Mouse (Mus musculus) CH12.LX (cell line): Measurements from ENCODE around the gene 1700129C05Rik.

Experiments
- BHLHE40 ChIP-seq: IDR thresholded peaks from 2 replicates; pipeline ENCODE4 v1.6.1; 2011; ENCODE audit warnings: mild to moderate bottlenecking, low read depth, low read length, improper control_type of control experiment
- CHD1 ChIP-seq: IDR thresholded peaks from 2 replicates; pipeline ENCODE4 v1.6.1; 2012; ENCODE audit warnings: low read depth, low read length, improper control_type of control experiment, inconsistent platforms
- CTCF ChIP-seq, 2 experiments: IDR thresholded peaks in 1 of 2; conservative IDR thresholded peaks in 1 of 2; 2 replicates each; pipeline ENCODE4 v1.5.1; 2011 to 2012; ENCODE audit warnings: low read depth in 2 of 2, low read length in 2 of 2, improper control_type of control experiment in 1 of 2, inconsistent platforms in 1 of 2, mild to moderate bottlenecking in 1 of 2, moderate library complexity in 1 of 2
- EP300 ChIP-seq: IDR thresholded peaks from 2 replicates; pipeline ENCODE4 v1.6.1; 2011; ENCODE audit warnings: low read length, improper control_type of control experiment
- HCFC1 ChIP-seq: IDR thresholded peaks from 2 replicates; pipeline ENCODE4 v1.6.1; 2012; ENCODE audit warnings: low read depth, mild to moderate bottlenecking, inconsistent platforms, low read length, improper control_type of control experiment
- MAFK ChIP-seq: IDR thresholded peaks from 2 replicates; pipeline ENCODE4 v1.6.1; 2011; ENCODE audit warnings: low read length, improper control_type of control experiment; ENCODE audit not compliant: insufficient replicate concordance
- PAX5 ChIP-seq: IDR thresholded peaks from 2 replicates; pipeline ENCODE4 v1.6.1; 2012; ENCODE audit warnings: low read length, inconsistent platforms, mixed read lengths
- POLR2A ChIP-seq: IDR thresholded peaks from 2 replicates; pipeline ENCODE4 v1.6.1; 2011; ENCODE audit warnings: low read depth, mild to moderate bottlenecking, improper control_type of control experiment, low read length
- RCOR1 ChIP-seq: conservative IDR thresholded peaks from 2 replicates; pipeline ENCODE4 v1.6.1; 2012; ENCODE audit warnings: low read depth, mild to moderate bottlenecking, inconsistent platforms, low read length, improper control_type of control experiment
- SMC3 ChIP-seq: IDR thresholded peaks from 2 replicates; pipeline ENCODE4 v1.6.1; 2011; ENCODE audit warnings: low read depth, low read length, improper control_type of control experiment
- TCF12 ChIP-seq: IDR thresholded peaks from 2 replicates; pipeline ENCODE4 v1.6.1; 2014; ENCODE audit warnings: low read depth, mild to moderate bottlenecking, inconsistent platforms, low read length, improper control_type of control experiment

GRCm38 (mm10) chr14:59178649-59179048, 36.0 kb upstream of the 1700129C05Rik start, which contains the start of gene Gm5142:
- no peak for TF ChIP-seq CTCF (conservative IDR thresholded peaks at IDR 0.05 in 1 of 2, IDR thresholded peaks at IDR 0.05 in 1 of 2; ENCODE audit: low read depth in 2 of 2, low read length in 2 of 2)
- no peak for TF ChIP-seq BHLHE40
- TF ChIP-seq RCOR1: no peak
- TF ChIP-seq POLR2A: no peak
- no peak for TF ChIP-seq PAX5
- TF ChIP-seq TCF12: no peak
- TF ChIP-seq EP300: no peak
- TF ChIP-seq HCFC1: no peak
- TF ChIP-seq MAFK: no peak
- no peak for TF ChIP-seq CHD1
- no peak for TF ChIP-seq SMC3
